In the genomic region with DNA sequence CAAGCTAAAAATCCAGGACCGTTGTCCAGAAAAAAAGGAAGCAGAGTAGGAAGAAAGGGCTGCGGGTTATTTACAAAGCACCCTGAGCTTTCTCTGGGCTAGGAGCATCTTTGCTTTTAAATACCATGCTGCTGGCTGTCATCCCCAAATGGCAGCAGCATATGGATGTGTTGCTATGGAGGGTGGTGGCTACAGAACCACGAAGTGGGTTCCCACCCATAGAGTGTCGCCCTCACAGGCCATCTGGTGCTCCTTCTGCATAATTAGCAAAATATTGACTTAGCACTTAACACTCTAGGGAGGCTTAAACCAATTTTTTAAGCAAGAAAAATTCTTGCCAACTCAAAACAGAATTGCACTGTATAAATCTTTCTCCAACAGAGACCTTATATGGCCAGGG, we compare ENCODE assay signal across 11 mouse cellular contexts.
DNase-seq lines count a peak whose midpoint lies in the region; ATAC-seq and TF ChIP-seq lines count a peak whose summit lies in the region.
"Had no signal": no experiment of that assay in that cellular context is flagged by ENCODE, and none has a peak within 500 bp of the region (broad histone marks: within the 10 kb centered on the region; RNA-seq: fewer than 3 reads in every experiment).

No protein-coding gene starts in this region.

- WGBS in midbrain, postnatal 0 days = 43% methylated on average over 4 of the region's 4 CpGs
- WGBS in midbrain, embryonic 16.5 days = 58% methylated on average over 4 of the region's 4 CpGs
- 55% methylated on average over 4 of the region's 4 CpGs for WGBS in intestine, postnatal 0 days
- WGBS in stomach, postnatal 0 days = 43% methylated on average over 4 of the region's 4 CpGs

- no peaks in the 10 kb centered on the region for H3K9me3 ChIP-seq in midbrain, postnatal 0 days (ENCODE audit: low read length)
- H3K9me3 ChIP-seq in midbrain, embryonic 16.5 days (replicated peaks; ENCODE audit: control insufficient read depth, low read length, poor library complexity, severe bottlenecking) = no peaks in the 10 kb centered on the region
- no peaks in the 10 kb centered on the region for H3K9me3 ChIP-seq in intestine, postnatal 0 days (ENCODE audit: control insufficient read depth)
- no peaks in the 10 kb centered on the region for H3K9me3 ChIP-seq in stomach, postnatal 0 days (ENCODE audit: control insufficient read depth, low read length)
- H3K9me3 ChIP-seq: hindbrain, embryonic 10.5 days; midbrain, embryonic 15.5 days had no signal

- TF ChIP-seq EP300 in stomach, postnatal 0 days (optimal IDR thresholded peaks at IDR 0.05) = no peak

- no peak overlapping the region for H3K4me2 ChIP-seq in midbrain, postnatal 0 days (ENCODE audit: low read depth, low read length, poor library complexity, severe bottlenecking)
- H3K4me2 ChIP-seq in midbrain, embryonic 16.5 days (ENCODE audit: low read length) = no peak overlapping the region
- H3K4me2 ChIP-seq in intestine, postnatal 0 days (replicated peaks; ENCODE audit: low read depth) = no peak overlapping the region
- H3K4me2 ChIP-seq in stomach, postnatal 0 days (replicated peaks; ENCODE audit: low read depth) = no peak overlapping the region
- H3K4me2 ChIP-seq: midbrain, embryonic 15.5 days had no signal

- no peak overlapping the region for H3K4me3 ChIP-seq in midbrain, postnatal 0 days (ENCODE audit: low read depth, low read length)
- no peak overlapping the region for H3K4me3 ChIP-seq in midbrain, embryonic 16.5 days (ENCODE audit: low read depth, low read length)
- no peak overlapping the region for H3K4me3 ChIP-seq in left cerebral cortex, adult 2 months
- H3K4me3 ChIP-seq in intestine, postnatal 0 days (ENCODE audit: low read depth, low read length) = no peak overlapping the region
- H3K4me3 ChIP-seq in stomach, postnatal 0 days (ENCODE audit: low read depth, low read length) = no peak overlapping the region
- H3K4me3 ChIP-seq: hindbrain, embryonic 10.5 days; midbrain, embryonic 15.5 days had no signal

- ATAC-seq in midbrain, postnatal 0 days (ENCODE audit: low FRiP score) = no peak
- ATAC-seq in midbrain, embryonic 16.5 days = no peak
- ATAC-seq in intestine, postnatal 0 days = no peak
- ATAC-seq in stomach, postnatal 0 days (ENCODE audit: low FRiP score, low TSS enrichment) = no peak
- ATAC-seq: lung, postnatal 0 days; midbrain, embryonic 15.5 days had no signal

- H3K36me3 ChIP-seq in midbrain, postnatal 0 days (ENCODE audit: insufficient read depth, low read length) = no peaks in the 10 kb centered on the region
- no peaks in the 10 kb centered on the region for H3K36me3 ChIP-seq in midbrain, embryonic 16.5 days (ENCODE audit: control insufficient read depth, insufficient read depth, low read length)
- H3K36me3 ChIP-seq in intestine, postnatal 0 days (ENCODE audit: control insufficient read depth, insufficient read depth) = no peaks in the 10 kb centered on the region
- no peaks in the 10 kb centered on the region; the same call in 1 of the 2 replicates for H3K36me3 ChIP-seq in stomach, postnatal 0 days (ENCODE audit: control insufficient read depth, insufficient read depth, low read length)
- H3K36me3 ChIP-seq: hindbrain, embryonic 10.5 days; midbrain, embryonic 15.5 days had no signal

- H3K9ac ChIP-seq in midbrain, postnatal 0 days (replicated peaks; ENCODE audit: low read length, poor library complexity, severe bottlenecking) = no peak overlapping the region
- no peak overlapping the region for H3K9ac ChIP-seq in midbrain, embryonic 16.5 days (ENCODE audit: low read depth, low read length)
- no peak overlapping the region for H3K9ac ChIP-seq in intestine, postnatal 0 days (ENCODE audit: low read depth, low read length)
- no peak overlapping the region for H3K9ac ChIP-seq in stomach, postnatal 0 days (ENCODE audit: low read length)
- H3K9ac ChIP-seq: midbrain, embryonic 15.5 days had no signal

- H3K4me1 ChIP-seq in midbrain, postnatal 0 days (ENCODE audit: insufficient read depth, low read length) = no peaks in the 10 kb centered on the region
- no peaks in the 10 kb centered on the region for H3K4me1 ChIP-seq in midbrain, embryonic 16.5 days (ENCODE audit: control insufficient read depth, insufficient read depth, low read length)
- no peaks in the 10 kb centered on the region for H3K4me1 ChIP-seq in intestine, postnatal 0 days (replicated peaks; ENCODE audit: control insufficient read depth, insufficient read depth, low read length)
- H3K4me1 ChIP-seq in stomach, postnatal 0 days (replicated peaks; ENCODE audit: control insufficient read depth, insufficient read depth) = no peaks in the 10 kb centered on the region
- H3K4me1 ChIP-seq: midbrain, embryonic 15.5 days had no signal

- no peaks in the 10 kb centered on the region for H3K27me3 ChIP-seq in midbrain, postnatal 0 days (ENCODE audit: insufficient read depth, low read length)
- H3K27me3 ChIP-seq in midbrain, embryonic 16.5 days (ENCODE audit: control insufficient read depth, insufficient read depth, low read depth, low read length) = no peaks in the 10 kb centered on the region
- H3K27me3 ChIP-seq in intestine, postnatal 0 days (replicated peaks; ENCODE audit: control insufficient read depth, insufficient read depth, low read length) = no peaks in the 10 kb centered on the region
- no peaks in the 10 kb centered on the region for H3K27me3 ChIP-seq in stomach, postnatal 0 days (ENCODE audit: control insufficient read depth, insufficient read depth, low read length)
- H3K27me3 ChIP-seq: midbrain, embryonic 15.5 days had no signal

- intact Hi-C loops in left cerebral cortex, adult 2 months (cut with DNase I) = no loop called here

- H3K27ac ChIP-seq in midbrain, postnatal 0 days (ENCODE audit: low read depth, low read length) = no peak overlapping the region
- no peak overlapping the region for H3K27ac ChIP-seq in midbrain, embryonic 16.5 days (ENCODE audit: low read length)
- no peak overlapping the region for H3K27ac ChIP-seq in left cerebral cortex, adult 2 months
- no peak overlapping the region for H3K27ac ChIP-seq in intestine, postnatal 0 days (ENCODE audit: low read depth, low read length)
- no peak overlapping the region for H3K27ac ChIP-seq in stomach, postnatal 0 days (replicated peaks)
- H3K27ac ChIP-seq: hindbrain, embryonic 10.5 days; midbrain, embryonic 15.5 days had no signal

- DNase-seq in midbrain, postnatal 0 days (ENCODE audit: low spot score) = peak; percentile 33
- peak; percentile 17 to 44 for DNase-seq in frontal cortex, postnatal 10 days (ENCODE audit: low spot score in 2 of 2)
- DNase-seq in left cerebral cortex, adult 2 months (ENCODE audit: extremely low spot score in 1 of 2, low spot score in 2 of 2) = peak; percentile 17 to 34
- peak; percentile 6 for DNase-seq in right cerebral cortex, postnatal 4 days
- no peak for DNase-seq in thymus, adult 18-20 months
- no peak for DNase-seq in stomach, postnatal 0 days (ENCODE audit: low spot score)

- TF ChIP-seq CTCF in midbrain, postnatal 0 days (IDR thresholded peaks at IDR 0.05) = no peak
- no peak; the same call in 1 of the 2 replicates for TF ChIP-seq CTCF in left cerebral cortex, adult 2 months (IDR thresholded peaks at IDR 0.05)
- no peak for TF ChIP-seq CTCF in intestine, postnatal 0 days (IDR thresholded peaks at IDR 0.05; ENCODE audit: low read depth)
- no peak for TF ChIP-seq CTCF in stomach, postnatal 0 days (IDR thresholded peaks at IDR 0.05; ENCODE audit: low read depth)

Comparison
In these comparisons a context has a peak if more than half of its experiments do, and no peak if none do; other contexts are left out.
1. DNase-seq: peak in midbrain, postnatal 0 days (single experiment), frontal cortex, postnatal 10 days (2 of 2), left cerebral cortex, adult 2 months (2 of 2) and right cerebral cortex, postnatal 4 days (single experiment); none in thymus, adult 18-20 months (0 of 2) and stomach, postnatal 0 days (single experiment).